Mouse (Mus musculus) adrenal gland, adult 8-10 months (tissue): ENCODE results near the gene Gm40460. TPM values are rescaled to one million over a fixed set of nuclear protein-coding genes. Genes with fewer than 3 reads are reported as not detected.
"Not testable (repeated sequence)": the region's sequence is repeated elsewhere in the genome, so short reads cannot be mapped to it uniquely, and the experiment has no call there.

Source experiments
- DNase-seq: peaks from one replicate; pipeline ENCODE4 v3.0.0; 2022
- total RNA-seq, 4 experiments: library from RNA; stranded (reverse); gene quantifications; 2 replicates each; pipeline ENCODE4 v1.2.4; 2022

Gm40460 gene
- total RNA-seq, result not detected

DNA sequence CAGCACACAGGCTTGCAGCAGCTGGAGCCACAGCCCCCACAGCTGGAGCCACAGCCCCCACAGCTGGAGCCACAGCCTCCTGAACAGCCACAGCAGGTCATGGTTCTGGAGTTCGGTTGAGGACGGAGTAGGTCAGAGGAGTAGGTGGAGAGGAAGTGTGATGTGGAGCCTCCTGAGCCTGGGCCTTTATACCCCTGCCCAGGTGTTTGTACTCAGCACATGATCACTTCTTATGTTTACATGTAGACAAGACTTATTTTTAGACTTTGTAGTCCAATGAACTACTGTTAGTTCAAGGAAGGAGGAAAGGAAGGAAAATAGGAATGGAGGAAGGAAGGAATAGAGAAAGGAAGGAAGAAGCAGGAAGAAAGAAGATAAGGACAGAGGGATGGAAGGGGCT, at the start of gene Gm40460:
Gene Gm40460, minus strand, starts transcription at position 101 of the 400 bp plus-strand sequence.
- no peak for DNase-seq

GRCm38 (mm10) chr7:142285910-142286612, 45.2 kb upstream of the Gm40460 start:
- DNase-seq, result not testable (repeated sequence)

DNA sequence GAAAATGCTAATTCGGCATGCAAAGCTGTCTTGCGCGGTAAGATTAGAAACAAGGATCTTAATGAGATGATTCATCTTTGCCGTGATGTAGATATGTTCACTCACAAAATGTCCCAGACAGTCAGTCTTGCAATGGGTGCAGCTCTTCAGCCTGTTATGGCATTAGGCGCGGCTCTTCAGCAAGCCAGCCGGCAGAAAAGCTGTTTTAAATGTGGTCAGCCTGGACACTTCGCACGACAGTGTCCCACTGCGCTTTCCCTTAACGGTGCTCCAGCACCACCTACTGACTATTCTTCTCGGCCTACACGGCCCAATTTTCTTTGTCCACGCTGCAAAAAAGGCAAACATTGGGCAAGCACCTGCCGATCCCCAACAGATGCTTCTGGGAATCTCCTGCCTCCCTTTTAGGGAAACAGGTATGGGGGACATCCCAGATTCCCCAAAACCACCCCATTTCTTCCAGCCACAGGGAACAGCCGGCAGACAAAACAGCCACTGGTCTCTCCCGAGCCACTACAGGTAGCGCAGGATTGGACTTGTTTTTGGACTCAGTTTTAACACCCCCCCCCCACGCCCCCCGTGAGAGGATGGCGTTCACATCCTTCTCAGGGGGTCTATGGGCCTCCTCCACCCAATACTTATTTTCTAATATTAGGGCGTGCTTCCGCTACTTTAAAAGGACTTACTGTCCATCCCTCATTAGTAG, 44.4 kb upstream of the Gm40460 start:
- DNase-seq, result peak; percentile 34

DNA sequence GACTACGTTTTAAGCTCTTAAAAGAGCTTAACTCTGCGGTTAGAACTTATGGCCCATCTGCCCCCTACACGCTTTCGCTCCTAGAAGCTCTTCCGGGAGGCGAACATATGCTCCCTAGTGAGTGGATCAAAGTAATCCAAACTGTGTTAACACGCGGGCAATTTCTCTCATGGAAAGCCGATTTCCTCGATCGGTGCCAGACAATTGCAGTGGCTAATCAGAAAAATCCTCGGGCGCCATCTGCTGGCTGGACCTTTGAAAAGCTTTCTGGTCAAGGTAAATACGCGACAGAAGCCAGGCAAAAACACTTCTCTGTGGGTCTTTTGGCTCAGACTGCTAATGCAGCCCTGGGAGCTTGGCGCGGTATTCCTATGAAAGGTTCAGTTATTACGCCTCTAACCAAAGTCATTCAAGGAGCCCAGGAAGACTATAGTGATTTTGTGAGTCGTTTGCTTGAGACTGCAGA, 43.8 kb upstream of the Gm40460 start:
- peak; percentile 84 for DNase-seq

GRCm38 (mm10) chr7:142284023-142284591, 43.2 kb upstream of the Gm40460 start:
- peak; percentile 37 for DNase-seq

DNA sequence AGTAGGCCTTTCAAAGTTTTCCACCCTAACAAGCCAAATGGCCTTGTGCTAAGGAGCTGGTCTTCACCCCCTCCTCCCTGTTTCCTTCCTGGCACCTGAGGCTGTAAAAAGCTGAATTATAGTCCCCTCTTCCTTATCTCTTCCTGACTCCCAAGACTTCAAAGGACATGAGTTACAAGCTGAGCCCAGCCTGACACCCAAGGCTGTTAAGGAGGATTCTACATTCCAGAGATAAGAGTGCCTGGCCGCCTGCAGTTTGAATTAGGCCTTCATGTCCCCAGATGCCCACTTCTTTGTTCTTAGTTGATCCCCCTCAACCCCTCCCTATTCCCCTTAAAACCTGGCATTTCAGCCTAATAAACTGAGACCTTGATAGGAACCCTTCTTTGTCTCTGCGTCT, 42.0 kb upstream of the Gm40460 start:
- peak; percentile 21 for DNase-seq

GRCm38 (mm10) chr7:142279291-142279690, 38.4 kb upstream of the Gm40460 start:
- DNase-seq, result not testable (repeated sequence)

GRCm38 (mm10) chr7:142278183-142278582, 37.3 kb upstream of the Gm40460 start:
- not testable (repeated sequence) for DNase-seq

DNA sequence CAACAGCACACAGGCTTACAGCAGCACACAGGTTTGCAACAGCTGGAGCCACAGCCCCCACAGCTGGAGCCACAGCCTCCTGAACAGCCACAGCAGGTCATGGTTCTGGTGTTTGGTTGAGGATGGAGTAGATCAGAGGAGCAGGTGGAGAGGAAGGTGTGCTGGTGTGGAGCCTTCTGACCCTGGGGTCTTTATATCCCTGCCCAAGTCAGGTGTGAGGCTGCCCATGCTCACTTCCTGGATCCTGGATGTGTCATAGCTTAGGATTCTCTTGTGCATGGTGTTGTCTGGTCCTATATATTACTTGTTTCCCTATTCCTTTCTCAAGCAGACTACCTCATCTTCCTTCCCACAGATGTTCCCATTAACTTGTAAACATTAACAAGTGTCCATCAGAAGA, 33.4 kb upstream of the Gm40460 start, which contains the start of gene Gm4559:
Gene Gm4559, minus strand, starts transcription at position 101 of the 400 bp plus-strand sequence.
- DNase-seq, result not testable (repeated sequence)

DNA sequence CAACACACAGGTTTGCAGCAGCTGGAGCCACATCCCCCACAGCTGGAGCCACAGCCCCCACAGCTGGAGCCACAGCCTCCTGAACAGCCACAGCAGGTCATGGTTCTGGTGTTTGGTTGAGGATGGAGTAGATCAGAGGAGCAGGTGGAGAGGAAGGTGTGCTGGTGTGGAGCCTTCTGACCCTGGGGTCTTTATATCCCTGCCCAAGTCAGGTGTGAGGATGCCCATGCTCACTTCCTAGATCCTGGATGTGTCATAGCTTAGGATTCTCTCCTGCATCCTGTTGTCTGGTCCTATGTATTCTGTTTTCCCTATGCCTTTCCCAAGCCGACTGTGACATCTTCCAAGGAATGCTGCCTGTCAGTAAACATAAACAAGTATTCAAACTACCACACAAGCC, 17.4 kb upstream of the Gm40460 start, which contains the start of gene Gm2431:
Gene Gm2431, minus strand, starts transcription at position 101 of the 400 bp plus-strand sequence.
- not testable (repeated sequence) for DNase-seq

DNA sequence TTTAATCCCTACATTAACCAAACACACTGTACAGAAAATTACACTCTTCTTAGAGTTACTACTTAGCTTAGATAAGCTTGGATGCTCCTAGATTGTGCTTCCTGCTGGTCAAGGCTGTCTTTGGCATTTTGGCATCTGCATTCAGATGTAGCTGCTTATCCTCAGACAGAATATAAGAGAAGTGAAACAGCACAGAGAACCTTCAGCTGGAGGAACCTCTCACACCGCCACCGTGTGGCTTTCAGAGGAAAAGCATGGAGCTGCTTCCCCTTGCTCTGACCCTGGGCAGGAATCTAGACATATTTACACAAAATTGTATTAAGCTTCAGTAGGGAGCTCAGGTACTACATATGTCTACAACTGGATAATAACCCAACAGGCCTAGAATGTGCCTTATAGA, 14.6 kb upstream of the Gm40460 start:
- DNase-seq, result peak; percentile 5

DNA sequence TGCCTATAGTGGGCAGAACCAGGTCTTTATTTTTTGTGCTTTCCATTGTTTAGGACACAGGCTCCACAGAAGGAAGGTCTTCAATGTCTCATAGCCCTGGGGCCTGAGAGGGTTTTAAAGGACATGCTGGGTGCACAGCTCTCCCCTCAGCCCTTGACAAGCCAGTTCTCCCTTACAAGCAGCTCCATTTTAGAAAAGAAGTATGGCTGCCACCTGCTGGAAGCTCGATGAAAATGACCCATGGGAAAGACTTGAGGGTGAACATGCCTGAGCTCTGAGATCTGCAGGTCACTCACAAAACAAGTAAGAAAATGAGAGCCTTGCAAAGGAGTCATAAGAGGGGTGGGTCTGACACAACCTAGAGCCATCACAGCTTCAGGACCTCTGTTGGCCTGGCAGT, 8.9 kb upstream of the Gm40460 start:
- no peak for DNase-seq

GRCm38 (mm10) chr7:142231540-142231939, 9.3 kb downstream of the Gm40460 start:
- DNase-seq, result no peak

GRCm38 (mm10) chr7:142229871-142230270, 11.0 kb downstream of the Gm40460 start, which contains the start of gene Krtap5-5:
Gene Krtap5-5, minus strand, starts transcription at chr7:142229971.
- not testable (repeated sequence) for DNase-seq

GRCm38 (mm10) chr7:142224518-142224917, 16.4 kb downstream of the Gm40460 start:
- no peak for DNase-seq

GRCm38 (mm10) chr7:142212136-142212535, 28.7 kb downstream of the Gm40460 start:
- DNase-seq, result not testable (repeated sequence)

- DNase-seq, result no peak
These were observed 29.3 kb downstream of the Gm40460 start, which contains the start of gene Gm7579 for GRCm38 (mm10) chr7:142211559-142211958. Gene Gm7579, plus strand, starts transcription at chr7:142211859.

DNA sequence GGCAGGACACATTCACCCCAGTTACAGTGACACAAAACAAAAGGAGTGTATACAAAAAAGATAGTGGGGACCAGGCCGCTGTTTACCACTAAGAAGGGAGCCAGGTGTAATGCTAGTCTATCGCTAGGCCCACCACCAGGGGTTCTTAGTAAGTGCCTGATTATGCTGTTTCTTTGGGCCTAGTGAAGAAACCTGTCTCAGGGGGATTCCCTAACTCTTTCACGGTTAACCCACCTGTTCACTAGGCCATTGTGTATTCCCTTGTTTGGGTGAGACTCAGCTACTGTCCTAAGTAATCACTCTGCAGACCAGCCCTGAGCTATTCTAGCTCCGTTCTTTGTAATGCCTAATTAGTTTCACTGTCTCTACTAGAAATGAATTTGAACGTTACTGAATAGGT, 34.0 kb downstream of the Gm40460 start:
- not testable (repeated sequence) for DNase-seq

DNA sequence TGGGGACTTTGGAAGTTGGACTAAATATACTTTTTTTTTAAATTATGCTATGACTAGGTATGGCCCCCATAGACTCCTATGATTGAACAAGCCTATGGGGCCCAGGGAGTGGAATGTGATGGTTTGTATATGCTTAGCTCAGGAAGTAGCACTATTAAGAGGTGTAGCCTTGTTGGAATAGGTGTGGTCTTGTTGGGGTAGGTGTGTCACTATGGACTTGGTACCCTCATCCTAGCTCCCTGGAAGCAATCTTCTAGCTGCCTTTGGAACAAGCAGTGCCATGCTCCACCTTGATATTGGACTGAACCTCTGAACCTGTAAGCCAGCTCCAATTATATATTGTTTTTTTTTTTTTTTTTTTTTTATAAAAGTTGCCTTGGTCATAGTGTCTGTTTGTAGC, 35.4 kb downstream of the Gm40460 start:
- no peak for DNase-seq

DNA sequence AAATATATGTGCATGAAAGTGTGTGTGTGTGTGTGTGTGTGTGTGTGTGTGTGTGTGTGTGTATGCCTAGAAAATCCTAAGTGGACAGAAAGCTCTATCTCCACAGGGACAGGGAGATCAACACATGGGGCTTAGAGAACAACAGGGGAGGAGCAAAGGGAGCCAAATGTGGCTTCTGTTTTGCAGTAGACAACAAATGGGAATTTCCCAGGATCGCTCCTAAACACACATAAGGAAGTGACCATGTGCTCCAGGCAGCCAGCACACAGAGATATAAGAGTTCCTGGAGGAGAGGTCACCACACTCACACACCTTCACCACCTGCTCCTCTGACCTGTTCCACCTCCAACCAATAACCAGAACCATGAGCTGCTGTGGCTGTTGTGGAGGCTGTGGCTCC, 39.8 kb downstream of the Gm40460 start, which contains the start of gene Krtap5-3:
Gene Krtap5-3, plus strand, starts transcription at position 301 of the 400 bp plus-strand sequence.
- no peak for DNase-seq

DNA sequence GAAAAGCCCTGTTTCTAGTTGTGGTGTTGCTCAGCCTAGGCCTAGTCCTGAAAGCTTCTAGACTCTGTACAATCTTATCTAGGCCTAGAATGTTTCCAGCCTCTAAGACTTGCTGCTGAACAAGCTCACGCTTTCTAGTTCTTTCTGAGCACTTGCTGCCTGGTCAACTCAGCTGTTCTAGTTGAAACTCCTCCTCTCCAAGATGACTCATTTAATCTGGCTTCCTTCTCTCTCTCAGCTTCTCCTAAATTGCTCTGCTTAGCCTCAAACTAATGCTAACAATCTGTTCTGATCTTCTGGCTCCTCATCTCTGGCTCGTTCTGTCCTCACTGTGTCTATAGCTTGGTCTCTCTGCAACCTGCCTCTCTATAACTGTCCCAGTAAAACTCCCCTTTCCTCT, 42.1 kb downstream of the Gm40460 start:
- DNase-seq, result no peak
